Mouse (Mus musculus): ENCODE measurements around the gene Ankrd10.
"Not testable (repeated sequence)": the region's sequence is repeated elsewhere in the genome, so short reads cannot be mapped to it uniquely, and the experiment has no call there.

Ankrd10 gene

GRCm38 (mm10) chr8:11614126-11614835 is 21.3 kb downstream of the Ankrd10 start:
- no peak for DNase-seq (ENCODE audit: low spot score)

- DNase-seq (ENCODE audit: low spot score) = no peak
Measured at GRCm38 (mm10) chr8:11608848-11609247, 26.7 kb downstream of the Ankrd10 start.

GRCm38 (mm10) chr8:11602006-11602680 is 33.4 kb downstream of the Ankrd10 start:
- peak; percentile 62 for DNase-seq (ENCODE audit: low spot score)

GRCm38 (mm10) chr8:11600301-11600951 is 35.1 kb downstream of the Ankrd10 start:
- DNase-seq (ENCODE audit: low spot score) = no peak

GRCm38 (mm10) chr8:11593222-11593884 is 42.2 kb downstream of the Ankrd10 start:
- no peak for DNase-seq (ENCODE audit: low spot score)

- DNase-seq (ENCODE audit: low spot score) = no peak
Measured at GRCm38 (mm10) chr8:11592296-11592695, 43.3 kb downstream of the Ankrd10 start.

GRCm38 (mm10) chr8:11591837-11592236 is 43.7 kb downstream of the Ankrd10 start:
- no peak for DNase-seq (ENCODE audit: low spot score)

- no peak for DNase-seq (ENCODE audit: low spot score)
Measured at GRCm38 (mm10) chr8:11586374-11586745, 49.2 kb downstream of the Ankrd10 start.

GRCm38 (mm10) chr8:11585513-11586373 is 49.8 kb downstream of the Ankrd10 start:
- no peak for DNase-seq (ENCODE audit: low spot score)

GRCm38 (mm10) chr8:11575604-11576384 is 59.8 kb downstream of the Ankrd10 start:
- DNase-seq (ENCODE audit: low spot score) = no peak

- DNase-seq (ENCODE audit: low spot score) = no peak
Measured at GRCm38 (mm10) chr8:11574911-11575603, 60.5 kb downstream of the Ankrd10 start.

- DNase-seq (ENCODE audit: low spot score) = no peak
Measured at GRCm38 (mm10) chr8:11572428-11572827, 63.1 kb downstream of the Ankrd10 start.

GRCm38 (mm10) chr8:11571950-11572349 is 63.6 kb downstream of the Ankrd10 start:
- DNase-seq (ENCODE audit: low spot score) = no peak

GRCm38 (mm10) chr8:11570742-11571141 is 64.8 kb downstream of the Ankrd10 start:
- no peak for DNase-seq (ENCODE audit: low spot score)

- DNase-seq (ENCODE audit: low spot score) = no peak
Measured at GRCm38 (mm10) chr8:11569260-11570097, 66.1 kb downstream of the Ankrd10 start.

- not testable (repeated sequence) for DNase-seq (ENCODE audit: low spot score)
Measured at GRCm38 (mm10) chr8:11568193-11568592, 67.4 kb downstream of the Ankrd10 start.

GRCm38 (mm10) chr8:11564721-11565120 is 70.8 kb downstream of the Ankrd10 start:
- DNase-seq (ENCODE audit: low spot score) = no peak

GRCm38 (mm10) chr8:11564236-11564635 is 71.3 kb downstream of the Ankrd10 start:
- no peak for DNase-seq (ENCODE audit: low spot score)

All from layer of hippocampus, adult 11-12 months (tissue).